Mouse (Mus musculus): ENCODE measurements around the gene Rhbdf2. TPM values are rescaled to one million over a fixed set of nuclear protein-coding genes. Genes with fewer than 3 reads are reported as not detected.
"Not testable (repeated sequence)": the region's sequence is repeated elsewhere in the genome, so short reads cannot be mapped to it uniquely, and the experiment has no call there.

The Rhbdf2 gene
- polyA plus RNA-seq (2015; fragmentation: Nextera tagmentation; extraction: Ambion mirVana): 12.5 and 13.5 TPM in 2 replicates

- no peak within 1 kb of the TSS for H3K27ac ChIP-seq
Observed at GRCm38 (mm10) chr11:116626299-116627071, at the start of gene Rhbdf2. Rhbdf2 (minus strand) TSS chr11:116627019.

GRCm38 (mm10) chr11:116676175-116676976 lies 49.6 kb upstream of the Rhbdf2 start:
- ATAC-seq (ENCODE audit: borderline replicate concordance, extremely low read depth, low FRiP score, low TSS enrichment): no peak
- Histone ChIP-seq H3K4me2 (no peak overlapping the region), H3K4me3 (no peak overlapping the region), H3K27me3 (no peaks in the 10 kb centered on the region), H3K4me1 (peaks cover 25% of the 10 kb centered on the region), H3K9ac (no peak overlapping the region), H3K36me3 (peaks cover 61% of the 10 kb centered on the region), H3K9me3 (no peaks in the 10 kb centered on the region), H3K27ac (no peak overlapping the region)
- WGBS: 79% methylated on average over 14 of the region's 14 CpGs

More at GRCm38 (mm10) chr11:116626299-116627071, at the start of gene Rhbdf2:
- Histone ChIP-seq H3K4me2 (no peak within 1 kb of the TSS), H3K4me3 (no peak within 1 kb of the TSS), H3K9me3 (no peaks in the 10 kb centered on the region), H3K4me1 (peaks cover 35% of the 10 kb centered on the region), H3K27me3 (no peaks in the 10 kb centered on the region), H3K9ac (no peak within 1 kb of the TSS), H3K36me3 (no peaks in the 10 kb centered on the region)
- 68% methylated on average over 10 of the region's 10 CpGs for WGBS
- ATAC-seq (ENCODE audit: borderline replicate concordance, extremely low read depth, low FRiP score, low TSS enrichment): no peak

GRCm38 (mm10) chr11:116675429-116675828 lies 48.6 kb upstream of the Rhbdf2 start:
- not testable (repeated sequence) for H3K27me3 ChIP-seq; H3K4me3 ChIP-seq; H3K9me3 ChIP-seq; H3K27ac ChIP-seq; H3K9ac ChIP-seq; ATAC-seq (ENCODE audit: borderline replicate concordance, extremely low read depth, low FRiP score, low TSS enrichment); H3K4me2 ChIP-seq
- 77% methylated on average over 6 of the region's 6 CpGs for WGBS
- H3K4me1 ChIP-seq: peaks cover 32% of the 10 kb centered on the region
- H3K36me3 ChIP-seq: peaks cover 61% of the 10 kb centered on the region

- H3K9me3 ChIP-seq: no peaks in the 10 kb centered on the region
- H3K27me3 ChIP-seq: no peaks in the 10 kb centered on the region
- H3K36me3 ChIP-seq: peaks cover 61% of the 10 kb centered on the region
- WGBS: 63% methylated on average over 7 of the region's 7 CpGs
- no peak for ATAC-seq (ENCODE audit: borderline replicate concordance, extremely low read depth, low FRiP score, low TSS enrichment)
- H3K4me1 ChIP-seq: peaks cover 34% of the 10 kb centered on the region
- no peak overlapping the region for H3K9ac ChIP-seq
- no peak overlapping the region for H3K4me3 ChIP-seq
- no peak overlapping the region for H3K27ac ChIP-seq
- H3K4me2 ChIP-seq: no peak overlapping the region
Observed at GRCm38 (mm10) chr11:116674616-116675379, 48.0 kb upstream of the Rhbdf2 start.

- no peak overlapping the region for H3K4me3 ChIP-seq
- H3K4me2 ChIP-seq: peak overlapping the region; percentile 87
- 0 out of 2 replicates have a peak overlapping the region, but pooled peaks have one; percentile 21 for H3K27ac ChIP-seq
- 0 out of 2 replicates have a peak overlapping the region, but pooled peaks have one; percentile 93 for H3K9ac ChIP-seq
- no peak for ATAC-seq (ENCODE audit: borderline replicate concordance, extremely low read depth, low FRiP score, low TSS enrichment)
- 71% methylated on average over 2 of the region's 2 CpGs for WGBS
- H3K9me3 ChIP-seq: no peaks in the 10 kb centered on the region
- no peaks in the 10 kb centered on the region for H3K27me3 ChIP-seq
- peaks cover 51% of the 10 kb centered on the region for H3K36me3 ChIP-seq
- peaks cover 48% of the 10 kb centered on the region for H3K4me1 ChIP-seq
Observed at GRCm38 (mm10) chr11:116673410-116673809, 46.6 kb upstream of the Rhbdf2 start.

GRCm38 (mm10) chr11:116672595-116672994 lies 45.8 kb upstream of the Rhbdf2 start:
- Histone ChIP-seq H3K4me2 (peak overlapping the region; percentile 87), H3K4me3 (peak overlapping the region; percentile 80), H3K9me3 (no peaks in the 10 kb centered on the region), H3K27ac (no peak overlapping the region), H3K27me3 (no peaks in the 10 kb centered on the region), H3K4me1 (peaks cover 53% of the 10 kb centered on the region), H3K36me3 (peaks cover 47% of the 10 kb centered on the region), H3K9ac (peak overlapping the region; percentile 93)
- no peak for ATAC-seq (ENCODE audit: borderline replicate concordance, extremely low read depth, low FRiP score, low TSS enrichment)
- 9% methylated on average over 7 of the region's 7 CpGs for WGBS

GRCm38 (mm10) chr11:116671845-116672434 lies 45.1 kb upstream of the Rhbdf2 start:
- peaks cover 53% of the 10 kb centered on the region for H3K4me1 ChIP-seq
- peak overlapping the region; percentile 80 for H3K4me3 ChIP-seq
- peak overlapping the region; percentile 87 for H3K4me2 ChIP-seq
- no peaks in the 10 kb centered on the region for H3K9me3 ChIP-seq
- peak overlapping the region; percentile 60; the same call in 1 of the 2 replicates for H3K27ac ChIP-seq
- WGBS: under 1% methylated on average over 24 of the region's 24 CpGs
- peak overlapping the region; percentile 93 for H3K9ac ChIP-seq
- peaks cover 40% of the 10 kb centered on the region for H3K36me3 ChIP-seq
- H3K27me3 ChIP-seq: no peaks in the 10 kb centered on the region
- ATAC-seq (ENCODE audit: borderline replicate concordance, extremely low read depth, low FRiP score, low TSS enrichment): peak; percentile 20

- ATAC-seq (ENCODE audit: borderline replicate concordance, extremely low read depth, low FRiP score, low TSS enrichment): peak; percentile 84
- H3K27ac ChIP-seq: peak overlapping the region; percentile 60; the same call in 1 of the 2 replicates
- no peaks in the 10 kb centered on the region for H3K9me3 ChIP-seq
- peak overlapping the region; percentile 93 for H3K9ac ChIP-seq
- H3K36me3 ChIP-seq: peaks cover 34% of the 10 kb centered on the region
- under 1% methylated on average over 45 of the region's 45 CpGs for WGBS
- H3K27me3 ChIP-seq: no peaks in the 10 kb centered on the region
- peak overlapping the region; percentile 80 for H3K4me3 ChIP-seq
- H3K4me2 ChIP-seq: peak overlapping the region; percentile 87
- peaks cover 53% of the 10 kb centered on the region for H3K4me1 ChIP-seq
Observed at GRCm38 (mm10) chr11:116671112-116671844, 44.5 kb upstream of the Rhbdf2 start.

GRCm38 (mm10) chr11:116670386-116670785 lies 43.6 kb upstream of the Rhbdf2 start:
- 0 out of 2 replicates have a peak overlapping the region, but pooled peaks have one; percentile 87 for H3K4me2 ChIP-seq

GRCm38 (mm10) chr11:116669787-116670365 lies 43.1 kb upstream of the Rhbdf2 start:
- H3K4me3 ChIP-seq: no peak overlapping the region
- WGBS: 31% methylated on average over 13 of the region's 13 CpGs
- no peak for ATAC-seq (ENCODE audit: borderline replicate concordance, extremely low read depth, low FRiP score, low TSS enrichment)
- peaks cover 55% of the 10 kb centered on the region for H3K4me1 ChIP-seq
- H3K36me3 ChIP-seq: peaks cover 20% of the 10 kb centered on the region
- no peak overlapping the region for H3K9ac ChIP-seq
- H3K27me3 ChIP-seq: no peaks in the 10 kb centered on the region
- no peak overlapping the region for H3K4me2 ChIP-seq
- H3K27ac ChIP-seq: no peak overlapping the region
- no peaks in the 10 kb centered on the region for H3K9me3 ChIP-seq

More at GRCm38 (mm10) chr11:116670386-116670785, 43.6 kb upstream of the Rhbdf2 start:
- Histone ChIP-seq H3K36me3 (peaks cover 25% of the 10 kb centered on the region), H3K27me3 (no peaks in the 10 kb centered on the region), H3K4me3 (no peak overlapping the region), H3K9me3 (no peaks in the 10 kb centered on the region), H3K4me1 (peaks cover 53% of the 10 kb centered on the region), H3K9ac (no peak overlapping the region), H3K27ac (no peak overlapping the region)
- 72% methylated on average over 7 of the region's 7 CpGs for WGBS
- no peak for ATAC-seq (ENCODE audit: borderline replicate concordance, extremely low read depth, low FRiP score, low TSS enrichment)

All from lung, embryonic 15.5 days (tissue).